Mouse (Mus musculus) mesoderm, embryonic 11.5 days (tissue): ENCODE data around the gene Themis2.
A peak's percentile ranks its signal among the peaks of the same experiment; 100 is the strongest.
"Not testable (repeated sequence)": the region's sequence is repeated elsewhere in the genome, so short reads cannot be mapped to it uniquely, and the experiment has no call there.

Experiments
- DNase-seq: peaks from one replicate; pipeline ENCODE4 v3.0.0-alpha.2; 2012; ENCODE audit warnings: low read depth, low spot score

The Themis2 gene

DNA sequence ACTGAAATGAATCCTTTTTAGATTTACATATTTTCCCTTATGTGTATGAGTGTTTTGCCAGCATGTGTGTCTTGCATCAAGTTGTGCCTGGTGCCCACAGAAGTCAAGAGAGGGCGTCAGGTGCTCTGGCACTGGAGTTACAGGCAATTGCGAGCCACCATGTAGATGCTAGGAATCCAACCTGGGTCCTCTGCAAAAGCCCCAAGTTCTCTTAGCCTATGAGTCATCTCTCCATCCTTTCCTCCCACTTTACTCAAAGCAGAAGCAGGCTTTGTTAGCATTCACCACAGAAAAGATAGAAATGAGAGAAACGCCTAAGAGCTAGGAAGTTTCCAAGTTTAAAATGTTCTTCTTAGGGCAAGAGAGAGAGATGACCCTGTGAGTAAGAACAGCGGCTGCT is 3.7 kb upstream of the Themis2 start:
- DNase-seq: no peak

DNA sequence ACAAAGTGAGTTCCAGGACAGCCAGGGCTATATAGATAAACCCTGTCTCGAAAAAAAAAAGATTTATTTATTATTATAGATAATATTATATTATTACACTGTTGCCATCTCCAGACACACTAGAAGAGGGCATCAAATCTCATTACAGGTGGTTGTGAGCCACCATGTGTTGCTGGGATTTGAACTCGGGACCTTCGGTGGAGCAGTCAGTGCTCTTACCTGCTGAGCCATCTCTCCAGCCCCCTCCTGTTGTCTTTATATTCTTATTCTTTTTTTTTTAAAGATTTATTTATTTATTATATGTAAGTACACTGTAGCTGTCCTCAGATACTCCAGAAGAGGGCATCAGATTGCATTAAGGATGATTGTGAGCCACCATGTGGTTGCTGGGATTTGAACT is 2.5 kb upstream of the Themis2 start:
- not testable (repeated sequence) for DNase-seq

DNA sequence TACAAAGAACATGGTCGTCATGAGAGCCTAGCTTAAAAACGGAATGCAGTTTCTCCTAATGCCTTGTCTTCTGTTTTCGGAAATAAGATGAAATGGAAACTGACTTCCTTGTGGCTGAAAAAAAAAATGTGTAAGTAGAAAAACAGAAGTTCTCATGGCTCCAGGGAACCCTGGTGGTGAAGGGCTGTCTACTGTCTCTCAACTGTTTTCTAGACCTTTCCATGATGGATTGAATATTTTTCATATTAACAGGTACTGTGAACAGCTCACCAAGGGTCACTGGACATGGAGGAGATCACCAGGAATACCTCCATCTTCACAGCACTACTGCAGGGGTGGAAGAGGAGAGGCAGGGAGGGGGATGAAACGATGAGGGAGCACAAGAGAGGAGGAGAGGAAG is 1.8 kb upstream of the Themis2 start:
- DNase-seq: no peak

GRCm38 (mm10) chr4:132797461-132797860 is 1.3 kb upstream of the Themis2 start:
- DNase-seq: no peak

- no peak for DNase-seq
Measured at GRCm38 (mm10) chr4:132795171-132795570, 1.0 kb downstream of the Themis2 start.

GRCm38 (mm10) chr4:132794760-132795159 is 1.4 kb downstream of the Themis2 start:
- DNase-seq: no peak

GRCm38 (mm10) chr4:132794028-132794427 is 2.2 kb downstream of the Themis2 start:
- DNase-seq: no peak

GRCm38 (mm10) chr4:132793322-132794004 is 2.7 kb downstream of the Themis2 start:
- DNase-seq: not testable (repeated sequence)

DNA sequence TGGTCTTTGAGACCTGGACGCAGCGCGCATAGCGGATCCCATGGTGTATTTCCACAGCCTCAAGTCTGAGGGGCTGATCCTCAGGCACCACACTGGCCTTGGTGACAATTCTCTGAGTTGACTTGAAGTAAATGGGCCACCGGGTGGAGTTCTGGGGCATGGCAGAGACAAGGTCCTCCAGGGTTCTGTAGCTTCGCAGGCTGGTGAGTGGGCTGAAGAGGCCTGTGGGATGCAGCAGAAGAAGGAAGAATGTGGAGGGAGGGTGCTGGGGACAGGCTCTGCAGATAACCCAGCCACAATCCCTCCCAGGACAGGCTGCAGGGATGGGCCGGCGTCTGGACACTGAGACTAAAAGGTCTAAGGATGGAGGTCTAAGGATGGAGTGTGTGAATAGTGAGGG is 6.5 kb downstream of the Themis2 start:
- no peak for DNase-seq

GRCm38 (mm10) chr4:132785228-132785627 is 11.0 kb downstream of the Themis2 start:
- DNase-seq: no peak

DNA sequence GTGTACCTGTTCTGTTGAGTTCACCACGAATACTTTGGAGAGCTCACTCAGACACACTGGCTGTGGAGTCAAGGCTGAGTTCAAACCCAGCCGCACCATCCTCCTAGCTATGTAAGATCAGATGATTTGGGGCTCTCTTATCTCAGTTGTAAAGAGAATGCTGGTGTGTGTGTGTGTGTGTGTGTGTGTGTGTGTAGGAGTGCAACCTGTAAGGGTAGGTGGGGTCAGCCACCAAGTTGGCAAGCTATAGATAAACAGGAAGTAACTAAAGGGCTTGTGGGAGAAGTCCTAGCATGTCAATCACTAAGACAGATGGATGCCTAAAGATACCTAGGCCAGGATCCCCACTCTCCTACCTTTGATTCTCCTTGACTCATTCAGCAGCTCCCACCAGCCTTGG is 12.5 kb downstream of the Themis2 start:
- DNase-seq: no peak

GRCm38 (mm10) chr4:132780288-132780687 is 15.9 kb downstream of the Themis2 start:
- no peak for DNase-seq

DNA sequence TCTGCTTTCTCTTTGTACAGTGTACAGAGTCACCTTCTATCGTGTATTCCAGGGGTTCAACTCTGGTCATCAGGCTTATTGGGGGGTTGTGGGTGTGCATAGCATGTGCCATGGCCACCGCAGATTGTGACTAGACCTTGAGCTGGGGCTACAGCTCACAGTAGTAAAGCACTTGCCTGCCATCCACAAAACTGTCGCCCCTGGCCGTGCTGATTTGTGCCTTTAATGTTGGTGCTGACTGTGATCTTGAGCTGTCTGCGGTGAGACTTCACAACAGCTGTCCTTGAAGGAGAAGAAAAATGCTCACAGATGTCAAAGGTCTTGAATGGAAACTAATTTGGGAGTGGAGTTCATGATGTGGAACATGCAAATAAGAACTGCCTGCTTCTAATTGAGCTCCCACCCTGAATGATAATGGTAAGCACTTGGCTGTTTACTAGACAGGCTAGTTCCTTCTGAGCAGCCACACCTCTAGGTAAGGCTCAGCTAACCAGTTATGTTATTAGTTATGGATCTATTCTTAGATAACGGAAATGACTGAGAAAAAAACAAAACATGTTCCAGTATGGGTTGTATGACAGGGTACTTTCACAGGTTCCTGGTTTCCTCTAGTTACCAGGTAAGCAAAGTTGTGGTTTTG is 17.5 kb downstream of the Themis2 start:
- no peak for DNase-seq

GRCm38 (mm10) chr4:132776764-132777163 is 19.4 kb downstream of the Themis2 start:
- DNase-seq: no peak

- no peak for DNase-seq
Measured at GRCm38 (mm10) chr4:132774905-132775304, 21.3 kb downstream of the Themis2 start.

DNA sequence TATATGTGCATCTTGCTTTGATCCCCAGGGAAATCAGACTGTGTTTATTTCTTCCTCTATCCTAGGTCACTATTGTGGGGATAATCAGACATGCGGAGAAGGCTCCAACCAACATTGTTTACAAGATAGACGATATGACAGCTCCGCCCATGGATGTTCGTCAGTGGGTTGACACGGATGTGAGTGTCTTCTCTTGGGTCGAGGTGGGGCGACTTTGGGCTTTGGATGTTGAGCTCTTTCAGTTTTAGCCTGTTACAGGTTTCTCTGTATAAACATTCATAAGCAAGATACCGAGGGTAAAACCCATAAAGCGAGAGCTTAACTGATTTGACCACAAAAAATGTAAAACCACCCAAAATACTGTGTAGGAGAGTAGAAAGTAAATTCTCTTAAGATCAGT is 24.4 kb downstream of the Themis2 start:
- DNase-seq: no peak

GRCm38 (mm10) chr4:132767914-132768876 is 28.0 kb downstream of the Themis2 start, which contains the start of gene Rpa2:
Gene Rpa2 (plus strand): TSS chr4:132768332.
- peak; percentile 100 for DNase-seq

- not testable (repeated sequence) for DNase-seq
Measured at GRCm38 (mm10) chr4:132763125-132763524, 33.1 kb downstream of the Themis2 start.

DNA sequence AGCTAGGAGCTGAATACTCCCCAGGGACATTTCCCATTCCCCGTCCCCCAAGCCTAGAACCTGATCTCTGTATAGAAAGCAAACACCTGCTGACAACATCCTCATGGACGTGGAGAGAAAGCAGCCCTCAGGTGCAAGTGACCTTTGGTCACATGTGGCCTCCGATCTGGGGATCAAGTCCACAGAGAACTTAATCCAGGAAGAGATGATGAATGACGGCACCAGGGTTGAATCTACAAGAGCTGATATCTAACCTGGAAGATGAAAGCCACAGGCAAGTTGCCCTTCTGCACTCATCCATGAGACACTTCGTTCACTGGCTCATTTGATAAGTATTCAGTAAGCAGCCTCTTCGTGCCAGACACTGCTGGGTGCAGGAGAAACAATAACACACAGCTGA is 33.6 kb downstream of the Themis2 start:
- DNase-seq: no peak

- DNase-seq: no peak
Measured at GRCm38 (mm10) chr4:132760296-132760695, 35.9 kb downstream of the Themis2 start.

- DNase-seq: no peak
Measured at GRCm38 (mm10) chr4:132757633-132758351, 38.4 kb downstream of the Themis2 start.
